Mouse (Mus musculus): Measurements from ENCODE around the gene Scarb2. TPM values are rescaled to one million over a fixed set of nuclear protein-coding genes. Genes with fewer than 3 reads are reported as not detected.

Scarb2 gene
- polyA plus RNA-seq, 1 experiment = 4.8 TPM

- Histone ChIP-seq H3K36me3 (replicated peaks; ENCODE audit: low read length) (peaks cover 43% of the 10 kb centered on the region), H3K4me3 (replicated peaks) (no peak overlapping the region), H3K4me1 (peaks cover 27% of the 10 kb centered on the region), H3K9me3 (peaks cover 4% of the 10 kb centered on the region; the same call in 1 of the 2 replicates), H3K27me3 (replicated peaks) (no peaks in the 10 kb centered on the region)
- no peak for TF ChIP-seq FLI1 (IDR thresholded peaks at IDR 0.05; ENCODE audit: low read length)
- TF ChIP-seq GATA1 (IDR thresholded peaks at IDR 0.05; ENCODE audit: borderline replicate concordance, low read length) = no peak
Observed at GRCm38 (mm10) chr5:92484880-92485279, 21.8 kb downstream of the Scarb2 start.

GRCm38 (mm10) chr5:92472863-92473262 lies 33.8 kb downstream of the Scarb2 start:
- H3K4me3 ChIP-seq (replicated peaks) = no peak overlapping the region
- no peaks in the 10 kb centered on the region for H3K9me3 ChIP-seq
- peaks cover 13% of the 10 kb centered on the region for H3K4me1 ChIP-seq
- TF ChIP-seq GATA1 (IDR thresholded peaks at IDR 0.05; ENCODE audit: borderline replicate concordance, low read length) (no peak), FLI1 (IDR thresholded peaks at IDR 0.05; ENCODE audit: low read length) (no peak)
- no peaks in the 10 kb centered on the region for H3K27me3 ChIP-seq (replicated peaks)
- peaks cover 42% of the 10 kb centered on the region for H3K36me3 ChIP-seq (replicated peaks; ENCODE audit: low read length)

DNA sequence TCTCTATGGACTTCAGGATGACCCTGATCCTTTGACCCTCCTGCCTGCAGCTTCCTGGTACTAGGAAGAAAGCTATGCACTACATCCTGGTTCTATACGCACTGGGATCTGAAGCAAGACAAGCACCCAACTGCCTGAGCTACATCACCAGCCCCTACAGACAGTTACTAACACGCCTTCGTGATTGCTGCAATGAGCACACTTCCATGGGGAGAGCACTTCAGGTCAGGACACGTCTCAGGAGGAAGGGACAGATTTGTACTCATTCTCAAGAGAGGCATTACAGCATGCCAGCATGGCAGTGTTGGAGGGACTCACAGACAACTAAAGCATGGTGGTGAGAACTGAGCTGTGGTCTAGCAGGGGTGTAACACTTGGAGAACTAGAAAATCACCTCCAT lies 35.1 kb downstream of the Scarb2 start:
- Histone ChIP-seq H3K4me3 (replicated peaks) (no peak overlapping the region), H3K27me3 (replicated peaks) (no peaks in the 10 kb centered on the region), H3K36me3 (replicated peaks; ENCODE audit: low read length) (peaks cover 42% of the 10 kb centered on the region), H3K9me3 (no peaks in the 10 kb centered on the region), H3K4me1 (peaks cover 25% of the 10 kb centered on the region)
- TF ChIP-seq FLI1 (IDR thresholded peaks at IDR 0.05; ENCODE audit: low read length) = no peak
- no peak for TF ChIP-seq GATA1 (IDR thresholded peaks at IDR 0.05; ENCODE audit: borderline replicate concordance, low read length)

DNA sequence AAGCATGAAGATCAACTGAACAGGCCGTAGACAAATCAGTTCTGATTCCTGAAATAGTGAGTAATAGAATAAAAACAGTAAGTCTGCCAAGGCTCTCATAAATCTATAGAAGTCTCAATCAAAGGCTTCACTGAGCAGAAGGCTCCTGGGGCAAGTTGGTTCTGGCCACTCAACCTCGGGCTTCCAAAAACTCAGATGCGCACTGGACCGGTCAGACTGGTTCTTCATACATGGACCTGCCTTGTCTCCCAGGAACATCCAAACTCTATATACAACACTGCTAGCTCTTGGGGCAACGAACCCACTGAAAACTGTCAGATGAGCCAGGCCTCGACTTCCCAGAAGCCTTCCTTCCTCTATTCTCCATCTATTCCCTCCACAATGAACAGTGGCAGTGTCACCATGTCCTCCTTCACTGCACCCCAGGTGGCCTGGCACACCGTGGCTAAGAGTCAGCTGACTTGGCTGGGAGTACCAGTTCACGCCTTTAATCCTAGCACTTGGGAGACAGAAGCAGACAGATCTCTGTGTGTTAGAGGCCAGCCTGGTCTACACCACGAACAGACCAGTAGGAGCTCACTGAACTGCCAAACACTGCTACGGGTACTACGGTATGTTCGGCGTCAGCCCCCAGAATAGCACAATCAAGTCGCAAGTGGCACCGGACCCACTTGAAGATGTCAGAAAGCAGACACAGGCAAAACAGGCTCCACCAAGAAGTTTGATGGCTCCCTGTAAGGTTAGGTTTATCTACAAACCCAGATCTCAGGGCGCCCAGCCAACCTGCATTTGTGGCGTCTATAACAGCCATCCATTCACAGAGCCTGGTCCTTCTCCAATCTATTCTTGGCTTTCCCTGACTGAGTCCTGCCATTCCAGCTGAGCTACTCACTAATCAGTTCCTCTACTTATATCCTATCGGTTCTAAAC lies 37.2 kb downstream of the Scarb2 start:
- Histone ChIP-seq H3K4me3 (replicated peaks) (no peak overlapping the region), H3K4me1 (peaks cover 32% of the 10 kb centered on the region), H3K9me3 (no peaks in the 10 kb centered on the region), H3K27me3 (replicated peaks) (no peaks in the 10 kb centered on the region), H3K36me3 (replicated peaks; ENCODE audit: low read length) (peaks cover 39% of the 10 kb centered on the region)
- no peak for TF ChIP-seq FLI1 (IDR thresholded peaks at IDR 0.05; ENCODE audit: low read length)
- no peak for TF ChIP-seq GATA1 (IDR thresholded peaks at IDR 0.05; ENCODE audit: borderline replicate concordance, low read length)

GRCm38 (mm10) chr5:92468234-92468633 lies 38.4 kb downstream of the Scarb2 start:
- peaks cover 27% of the 10 kb centered on the region for H3K4me1 ChIP-seq
- TF ChIP-seq GATA1 (IDR thresholded peaks at IDR 0.05; ENCODE audit: borderline replicate concordance, low read length) = no peak
- no peak for TF ChIP-seq FLI1 (IDR thresholded peaks at IDR 0.05; ENCODE audit: low read length)
- no peaks in the 10 kb centered on the region for H3K27me3 ChIP-seq (replicated peaks)
- H3K36me3 ChIP-seq (replicated peaks; ENCODE audit: low read length) = peaks cover 31% of the 10 kb centered on the region
- H3K4me3 ChIP-seq (replicated peaks) = no peak overlapping the region
- H3K9me3 ChIP-seq = no peaks in the 10 kb centered on the region

GRCm38 (mm10) chr5:92467102-92467766 lies 39.4 kb downstream of the Scarb2 start:
- no peak for TF ChIP-seq GATA1 (IDR thresholded peaks at IDR 0.05; ENCODE audit: borderline replicate concordance, low read length)
- no peak for TF ChIP-seq FLI1 (IDR thresholded peaks at IDR 0.05; ENCODE audit: low read length)
- no peaks in the 10 kb centered on the region for H3K9me3 ChIP-seq
- peaks cover 23% of the 10 kb centered on the region for H3K36me3 ChIP-seq (replicated peaks; ENCODE audit: low read length)
- H3K4me1 ChIP-seq = peaks cover 27% of the 10 kb centered on the region
- H3K4me3 ChIP-seq (replicated peaks) = no peak overlapping the region
- H3K27me3 ChIP-seq (replicated peaks) = no peaks in the 10 kb centered on the region

- TF ChIP-seq FLI1 (IDR thresholded peaks at IDR 0.05; ENCODE audit: low read length) (no peak), GATA1 (IDR thresholded peaks at IDR 0.05; ENCODE audit: borderline replicate concordance, low read length) (no peak)
- no peaks in the 10 kb centered on the region for H3K27me3 ChIP-seq (replicated peaks)
- H3K4me1 ChIP-seq = peaks cover 27% of the 10 kb centered on the region
- no peak overlapping the region for H3K4me3 ChIP-seq (replicated peaks)
- peaks cover 22% of the 10 kb centered on the region for H3K36me3 ChIP-seq (replicated peaks; ENCODE audit: low read length)
- H3K9me3 ChIP-seq = no peaks in the 10 kb centered on the region
Observed at GRCm38 (mm10) chr5:92465511-92465910, 41.1 kb downstream of the Scarb2 start.

DNA sequence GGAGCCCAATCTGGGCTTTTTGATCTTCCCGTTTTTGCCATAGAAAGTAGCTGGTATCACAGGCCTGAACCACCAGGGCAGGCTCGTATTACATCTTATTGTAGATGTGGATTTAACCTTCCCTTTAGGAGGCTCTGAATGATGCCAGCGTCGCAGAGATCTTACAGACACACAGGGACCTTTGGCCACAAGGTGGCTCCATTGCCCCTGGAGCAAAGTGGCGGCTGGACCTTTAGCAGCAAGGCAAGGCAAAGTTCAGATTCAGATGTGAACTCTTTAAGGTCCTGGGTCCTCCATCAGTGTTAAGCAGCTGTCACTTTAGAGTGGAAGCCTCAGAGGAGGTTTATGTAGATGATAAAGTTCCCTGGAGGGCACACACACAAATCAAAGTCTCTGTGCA lies 45.3 kb downstream of the Scarb2 start:
- H3K4me1 ChIP-seq = peaks cover 7% of the 10 kb centered on the region
- TF ChIP-seq FLI1 (IDR thresholded peaks at IDR 0.05; ENCODE audit: low read length) (no peak), GATA1 (IDR thresholded peaks at IDR 0.05; ENCODE audit: borderline replicate concordance, low read length) (no peak)
- H3K27me3 ChIP-seq (replicated peaks) = no peaks in the 10 kb centered on the region
- H3K9me3 ChIP-seq = no peaks in the 10 kb centered on the region
- no peak overlapping the region for H3K4me3 ChIP-seq (replicated peaks)
- H3K36me3 ChIP-seq (replicated peaks; ENCODE audit: low read length) = peaks cover 44% of the 10 kb centered on the region

- Histone ChIP-seq H3K36me3 (replicated peaks; ENCODE audit: low read length) (peaks cover 59% of the 10 kb centered on the region), H3K4me1 (peaks cover 6% of the 10 kb centered on the region; the same call in 1 of the 2 replicates), H3K27me3 (replicated peaks) (no peaks in the 10 kb centered on the region), H3K9me3 (no peaks in the 10 kb centered on the region), H3K4me3 (replicated peaks) (no peak overlapping the region)
- TF ChIP-seq GATA1 (IDR thresholded peaks at IDR 0.05; ENCODE audit: borderline replicate concordance, low read length) (no peak), FLI1 (IDR thresholded peaks at IDR 0.05; ENCODE audit: low read length) (no peak)
Observed at GRCm38 (mm10) chr5:92458726-92459125, 47.9 kb downstream of the Scarb2 start.

- Histone ChIP-seq H3K36me3 (replicated peaks; ENCODE audit: low read length) (peaks cover 70% of the 10 kb centered on the region), H3K9me3 (no peaks in the 10 kb centered on the region), H3K4me3 (replicated peaks) (no peak overlapping the region), H3K4me1 (peaks cover 6% of the 10 kb centered on the region; the same call in 1 of the 2 replicates), H3K27me3 (replicated peaks) (no peaks in the 10 kb centered on the region)
- TF ChIP-seq FLI1 (IDR thresholded peaks at IDR 0.05; ENCODE audit: low read length) = no peak
- TF ChIP-seq GATA1 (IDR thresholded peaks at IDR 0.05; ENCODE audit: borderline replicate concordance, low read length) = no peak
Observed at GRCm38 (mm10) chr5:92457410-92457809, 49.2 kb downstream of the Scarb2 start.

Measured in megakaryocyte, embryonic 14.5 days (primary cell).